Mouse (Mus musculus): ENCODE results near the gene Eef1akmt2. TPM values are rescaled to one million over a fixed set of nuclear protein-coding genes. Genes with fewer than 3 reads are reported as not detected.

Gene Eef1akmt2
- 6.3 and 7.8 TPM in 2 replicates for polyA plus RNA-seq (2012; rRNA removed)

DNA sequence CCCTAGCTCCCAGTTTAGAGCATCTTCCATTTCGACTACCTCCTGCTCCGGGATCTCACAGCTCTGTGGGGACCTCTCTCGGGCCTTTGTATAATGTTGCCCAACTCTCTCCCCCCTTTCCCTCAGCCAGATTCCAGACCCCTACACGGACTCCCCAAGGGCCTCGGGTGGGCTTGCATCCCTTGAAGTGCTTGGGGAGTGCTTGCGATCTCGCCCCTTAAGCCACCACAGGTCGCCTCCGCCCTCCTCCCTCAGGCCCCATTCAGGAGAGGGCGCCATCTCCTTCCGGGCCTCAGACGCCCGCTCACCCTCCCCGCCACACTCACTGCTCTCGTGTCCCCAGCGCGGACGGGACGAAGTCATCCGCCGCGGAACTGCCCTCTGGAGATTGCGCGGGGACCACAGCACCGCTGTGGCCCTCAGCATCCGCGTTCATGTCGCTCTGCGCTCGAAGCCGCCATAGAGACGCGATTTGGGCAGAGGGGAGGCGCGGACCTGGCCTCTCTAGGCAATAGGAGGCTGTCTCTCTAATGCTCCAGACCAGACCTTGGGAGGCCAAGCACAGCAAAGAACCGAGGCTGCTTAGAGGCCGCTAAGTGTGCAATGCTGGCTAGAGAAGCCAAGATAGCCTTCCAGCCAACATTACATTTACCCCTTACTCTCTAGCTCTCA lies at the start of gene Eef1akmt2:
Gene Eef1akmt2, minus strand, starts transcription at position 501 of the 672 bp plus-strand sequence.
- DNase-seq: peak; percentile 81
- no peaks in the 10 kb centered on the region for H3K4me1 ChIP-seq (ENCODE audit: control insufficient read depth, insufficient read depth, low read length)
- WGBS: 1% methylated on average over 37 of the region's 37 CpGs
- no peak for TF ChIP-seq CTCF (IDR thresholded peaks at IDR 0.05; ENCODE audit: insufficient read depth, low read length)
- TF ChIP-seq POLR2A (IDR thresholded peaks at IDR 0.05; ENCODE audit: borderline replicate concordance, extremely low read depth, low read depth, low read length): peak; percentile 62; the same call in 1 of the 2 replicates
- peak within 1 kb of the TSS; percentile 94 for H3K4me3 ChIP-seq (replicated peaks; ENCODE audit: extremely low read depth, low read depth, low read length)

DNA sequence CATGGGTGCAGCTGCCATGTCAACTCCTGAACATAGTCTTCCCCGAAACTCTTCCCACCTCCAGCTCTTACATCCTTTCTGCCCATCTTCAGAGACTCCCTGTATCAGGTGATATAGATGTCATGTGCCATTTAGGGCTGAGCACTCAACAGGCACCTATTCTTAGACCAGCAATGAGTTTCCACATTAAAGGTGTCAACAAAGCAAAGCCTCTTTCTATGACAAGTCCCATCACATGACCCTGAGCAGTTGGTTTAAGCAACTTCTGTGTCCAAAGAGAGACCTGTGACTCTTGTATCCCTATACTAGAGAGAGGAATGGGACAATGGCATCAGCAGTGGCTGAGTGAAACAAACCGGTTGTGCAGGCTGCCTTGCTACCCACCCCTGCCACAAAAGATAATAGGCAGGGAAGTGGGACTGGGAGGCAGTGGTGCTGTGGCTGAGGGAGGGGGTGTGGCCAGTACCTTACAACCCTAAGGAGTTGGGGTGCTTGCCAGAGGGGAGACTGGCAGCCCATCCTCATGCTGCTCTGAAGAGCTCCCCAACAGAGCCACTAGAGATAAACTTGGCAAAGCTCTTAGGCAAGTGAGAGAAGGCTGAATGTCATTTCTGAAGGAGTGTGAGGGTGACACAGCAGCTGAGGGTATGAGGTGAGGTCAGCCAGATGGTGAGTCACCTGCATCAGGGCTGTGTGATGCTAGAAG lies 48.5 kb upstream of the Eef1akmt2 start:
- DNase-seq: no peak
- no peak overlapping the region for H3K4me3 ChIP-seq (replicated peaks; ENCODE audit: extremely low read depth, low read depth, low read length)
- no peaks in the 10 kb centered on the region for H3K4me1 ChIP-seq (ENCODE audit: control insufficient read depth, insufficient read depth, low read length)
- 57% methylated on average over 2 of the region's 2 CpGs for WGBS
- TF ChIP-seq POLR2A (IDR thresholded peaks at IDR 0.05; ENCODE audit: borderline replicate concordance, extremely low read depth, low read depth, low read length) (no peak), CTCF (IDR thresholded peaks at IDR 0.05; ENCODE audit: insufficient read depth, low read length) (no peak)

DNA sequence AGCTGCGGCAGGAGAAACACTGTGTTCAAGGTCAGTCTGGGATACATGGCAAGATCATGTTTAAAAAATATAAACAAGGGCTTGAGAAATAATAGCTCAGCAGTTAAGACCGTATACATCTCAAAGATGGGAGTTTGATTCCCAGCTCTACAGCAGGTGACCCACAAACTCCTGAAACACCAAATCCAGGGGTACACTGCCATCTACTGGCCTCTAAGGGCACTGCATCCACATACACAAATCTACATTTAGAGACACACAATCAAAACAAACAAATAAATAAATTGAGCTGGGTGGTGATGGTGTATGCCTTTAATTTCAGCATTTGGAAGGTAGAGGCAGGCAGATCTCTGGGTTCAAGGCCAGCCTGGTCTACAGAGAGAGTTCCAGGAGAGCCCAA lies 45.8 kb upstream of the Eef1akmt2 start:
- TF ChIP-seq CTCF (IDR thresholded peaks at IDR 0.05; ENCODE audit: insufficient read depth, low read length): peak; percentile 38
- no peak for TF ChIP-seq POLR2A (IDR thresholded peaks at IDR 0.05; ENCODE audit: borderline replicate concordance, extremely low read depth, low read depth, low read length)
- DNase-seq: no peak
- no peaks in the 10 kb centered on the region for H3K4me1 ChIP-seq (ENCODE audit: control insufficient read depth, insufficient read depth, low read length)
- H3K4me3 ChIP-seq (replicated peaks; ENCODE audit: extremely low read depth, low read depth, low read length): no peak overlapping the region
- 91% methylated on average over 2 of the region's 2 CpGs for WGBS

DNA sequence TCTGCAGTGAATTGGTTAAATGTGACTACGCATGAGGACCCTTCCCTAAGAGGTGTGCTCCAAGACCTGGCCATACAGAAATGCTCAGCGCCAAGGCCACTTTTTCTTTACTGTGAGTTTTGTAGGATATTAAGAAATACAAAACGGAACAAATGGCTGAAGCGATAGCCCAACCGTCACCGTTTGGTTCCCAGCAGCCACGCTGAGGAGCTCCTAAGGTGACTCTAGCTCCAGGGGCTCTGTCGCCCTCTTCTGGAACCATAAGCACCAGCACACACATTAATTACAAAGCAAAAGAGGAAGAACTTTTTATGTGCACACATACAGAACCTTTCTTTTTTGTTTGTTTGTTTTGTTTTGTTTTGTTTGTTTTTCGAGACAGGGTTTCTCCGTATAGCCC lies 44.8 kb upstream of the Eef1akmt2 start:
- Histone ChIP-seq H3K4me1 (ENCODE audit: control insufficient read depth, insufficient read depth, low read length) (peaks cover 5% of the 10 kb centered on the region; the same call in 1 of the 2 replicates), H3K4me3 (replicated peaks; ENCODE audit: extremely low read depth, low read depth, low read length) (no peak overlapping the region)
- WGBS: 92% methylated on average over 10 of the region's 10 CpGs
- no peak for DNase-seq
- TF ChIP-seq POLR2A (IDR thresholded peaks at IDR 0.05; ENCODE audit: borderline replicate concordance, extremely low read depth, low read depth, low read length) (no peak), CTCF (IDR thresholded peaks at IDR 0.05; ENCODE audit: insufficient read depth, low read length) (0 out of 2 replicates have a peak, but pooled peaks have one; percentile 1)

DNA sequence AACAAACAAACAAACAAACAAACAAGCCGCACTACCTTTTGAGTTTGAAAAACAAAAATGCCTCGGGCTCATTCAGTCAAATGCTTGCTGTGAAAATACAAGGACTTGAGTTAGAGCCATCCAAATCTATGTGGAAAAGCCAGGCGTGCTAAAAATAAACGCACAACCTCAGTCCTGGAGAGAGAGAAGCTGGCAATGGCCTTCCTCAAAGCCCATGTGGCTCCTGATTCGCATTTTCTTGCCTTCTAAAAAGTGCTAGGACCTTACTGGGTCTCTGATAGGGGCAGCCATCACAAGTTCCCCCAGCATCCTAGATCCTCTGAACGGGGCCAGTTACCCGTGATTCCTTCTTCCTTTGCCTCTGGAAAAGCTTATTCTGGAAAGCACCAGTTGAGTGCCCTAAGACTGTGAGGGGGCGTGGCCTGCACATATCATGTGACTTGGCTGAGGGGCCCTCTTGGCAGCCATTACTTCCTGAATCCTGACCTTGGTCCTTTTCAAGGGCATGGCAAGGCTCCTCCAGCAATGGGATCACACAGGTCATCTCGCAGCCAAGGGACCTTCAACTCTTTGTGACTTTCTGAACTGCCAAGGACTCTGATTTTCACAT lies 43.8 kb upstream of the Eef1akmt2 start:
- TF ChIP-seq POLR2A (IDR thresholded peaks at IDR 0.05; ENCODE audit: borderline replicate concordance, extremely low read depth, low read depth, low read length): no peak
- TF ChIP-seq CTCF (IDR thresholded peaks at IDR 0.05; ENCODE audit: insufficient read depth, low read length): no peak
- 74% methylated on average over 9 of the region's 9 CpGs for WGBS
- no peak for DNase-seq
- Histone ChIP-seq H3K4me3 (replicated peaks; ENCODE audit: extremely low read depth, low read depth, low read length) (no peak overlapping the region), H3K4me1 (ENCODE audit: control insufficient read depth, insufficient read depth, low read length) (peaks cover 7% of the 10 kb centered on the region; the same call in 1 of the 2 replicates)

DNA sequence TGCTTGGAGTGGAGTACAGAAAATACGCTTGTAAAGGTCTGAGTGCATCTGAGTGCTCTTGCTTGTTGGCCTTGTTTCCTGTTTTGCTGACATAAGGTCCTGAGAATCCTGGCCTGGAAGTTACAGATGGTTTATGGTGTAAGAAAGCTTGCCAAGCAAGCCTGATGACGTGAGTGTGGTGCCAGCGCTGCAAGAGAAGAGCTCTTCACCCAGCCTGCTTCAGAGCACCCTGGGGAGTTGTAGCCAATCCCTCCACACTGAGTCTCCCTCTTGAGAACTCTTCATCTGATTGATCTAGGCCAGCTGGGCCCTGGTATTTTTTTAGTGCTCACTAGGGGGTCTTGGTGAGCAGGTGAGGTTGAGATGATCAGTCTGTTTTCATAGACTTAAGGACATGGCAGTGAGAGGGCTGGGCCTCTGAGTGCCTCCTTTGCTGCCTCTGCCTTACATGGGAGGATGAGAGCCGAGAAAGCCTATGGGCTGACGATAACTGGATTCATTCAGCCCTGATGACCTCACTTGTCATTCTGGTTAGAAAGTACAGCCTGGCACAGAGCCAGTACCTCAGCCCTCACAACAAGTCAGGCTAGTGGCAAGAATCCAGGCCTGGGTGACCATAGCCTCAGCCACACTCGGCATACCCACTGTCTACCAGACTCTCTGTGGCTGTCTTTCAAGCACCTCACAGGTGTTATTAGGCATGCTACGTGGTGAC lies 42.5 kb upstream of the Eef1akmt2 start:
- Histone ChIP-seq H3K4me1 (ENCODE audit: control insufficient read depth, insufficient read depth, low read length) (peaks cover 7% of the 10 kb centered on the region; the same call in 1 of the 2 replicates), H3K4me3 (replicated peaks; ENCODE audit: extremely low read depth, low read depth, low read length) (no peak overlapping the region)
- 35% methylated on average over 7 of the region's 7 CpGs for WGBS
- peak; percentile 39 for DNase-seq
- TF ChIP-seq CTCF (IDR thresholded peaks at IDR 0.05; ENCODE audit: insufficient read depth, low read length) (no peak), POLR2A (IDR thresholded peaks at IDR 0.05; ENCODE audit: borderline replicate concordance, extremely low read depth, low read depth, low read length) (no peak)

DNA sequence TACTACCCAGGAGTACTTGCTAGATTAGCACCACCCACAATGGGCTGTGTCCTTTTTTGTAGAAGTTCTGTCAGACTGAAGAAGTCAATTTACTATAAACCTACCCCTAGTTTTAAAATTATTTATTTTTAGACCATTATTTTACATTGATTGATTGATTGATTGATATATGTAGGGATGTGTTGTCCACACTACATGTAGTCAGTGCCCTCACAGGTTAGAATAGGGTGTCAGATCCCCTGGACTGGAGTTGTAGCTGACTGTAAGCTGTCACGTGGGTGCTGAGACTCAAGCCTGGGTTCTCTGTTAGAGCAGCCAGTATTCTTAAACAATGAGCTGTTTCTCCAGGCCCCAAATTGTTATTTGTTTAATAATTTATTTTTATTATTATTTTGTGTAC lies 40.9 kb upstream of the Eef1akmt2 start:
- Histone ChIP-seq H3K4me1 (ENCODE audit: control insufficient read depth, insufficient read depth, low read length) (peaks cover 7% of the 10 kb centered on the region; the same call in 1 of the 2 replicates), H3K4me3 (replicated peaks; ENCODE audit: extremely low read depth, low read depth, low read length) (no peak overlapping the region)
- no peak for TF ChIP-seq POLR2A (IDR thresholded peaks at IDR 0.05; ENCODE audit: borderline replicate concordance, extremely low read depth, low read depth, low read length)
- TF ChIP-seq CTCF (IDR thresholded peaks at IDR 0.05; ENCODE audit: insufficient read depth, low read length): no peak
- DNase-seq: no peak
- WGBS: 90% methylated on average over 1 of the region's 1 CpGs

DNA sequence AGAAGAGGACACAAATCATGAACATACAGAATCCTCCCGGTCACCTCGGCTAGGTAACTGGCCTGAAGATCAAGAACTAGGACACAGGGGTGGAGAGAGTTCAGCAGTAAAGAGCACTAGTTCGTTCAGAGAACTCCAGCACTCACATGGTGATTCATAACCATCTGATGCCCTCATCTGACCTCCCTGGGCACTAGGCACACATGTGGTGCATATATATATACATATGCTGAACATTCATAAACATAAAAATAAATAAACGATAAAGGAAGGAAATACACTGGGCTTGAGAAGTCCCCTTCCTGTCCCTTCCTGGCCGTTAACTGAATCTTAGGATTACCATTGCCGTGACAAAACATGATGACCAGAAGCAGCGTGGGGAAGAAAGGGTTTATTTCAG lies 40.3 kb upstream of the Eef1akmt2 start:
- TF ChIP-seq CTCF (IDR thresholded peaks at IDR 0.05; ENCODE audit: insufficient read depth, low read length) (no peak), POLR2A (IDR thresholded peaks at IDR 0.05; ENCODE audit: borderline replicate concordance, extremely low read depth, low read depth, low read length) (no peak)
- peaks cover 7% of the 10 kb centered on the region for H3K4me1 ChIP-seq (ENCODE audit: control insufficient read depth, insufficient read depth, low read length)
- 46% methylated on average over 7 of the region's 7 CpGs for WGBS
- no peak overlapping the region for H3K4me3 ChIP-seq (replicated peaks; ENCODE audit: extremely low read depth, low read depth, low read length)
- no peak for DNase-seq

DNA sequence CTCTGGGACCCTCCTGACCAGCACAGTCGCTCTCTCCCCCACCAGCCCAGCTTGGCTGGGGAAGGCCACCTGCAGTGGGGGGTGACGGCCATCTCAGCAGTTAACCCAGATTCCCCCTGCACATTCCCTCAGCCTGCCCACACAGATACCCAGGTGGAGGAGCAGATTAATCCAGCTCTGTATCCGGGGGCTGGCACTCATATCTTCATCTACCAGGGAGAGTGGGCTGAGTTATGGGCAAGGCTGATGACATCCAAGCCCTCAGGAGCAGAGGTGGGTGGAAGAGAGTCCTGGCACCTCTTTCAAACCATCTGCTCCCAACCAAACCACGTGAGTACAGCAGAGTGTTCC lies 39.8 kb upstream of the Eef1akmt2 start:
- WGBS: 71% methylated on average over 4 of the region's 4 CpGs
- TF ChIP-seq CTCF (IDR thresholded peaks at IDR 0.05; ENCODE audit: insufficient read depth, low read length) (no peak), POLR2A (IDR thresholded peaks at IDR 0.05; ENCODE audit: borderline replicate concordance, extremely low read depth, low read depth, low read length) (no peak)
- Histone ChIP-seq H3K4me3 (replicated peaks; ENCODE audit: extremely low read depth, low read depth, low read length) (no peak overlapping the region), H3K4me1 (ENCODE audit: control insufficient read depth, insufficient read depth, low read length) (peaks cover 12% of the 10 kb centered on the region)
- DNase-seq: no peak
